15 mouse cellular contexts compared by ENCODE assay signal in the genomic region with DNA sequence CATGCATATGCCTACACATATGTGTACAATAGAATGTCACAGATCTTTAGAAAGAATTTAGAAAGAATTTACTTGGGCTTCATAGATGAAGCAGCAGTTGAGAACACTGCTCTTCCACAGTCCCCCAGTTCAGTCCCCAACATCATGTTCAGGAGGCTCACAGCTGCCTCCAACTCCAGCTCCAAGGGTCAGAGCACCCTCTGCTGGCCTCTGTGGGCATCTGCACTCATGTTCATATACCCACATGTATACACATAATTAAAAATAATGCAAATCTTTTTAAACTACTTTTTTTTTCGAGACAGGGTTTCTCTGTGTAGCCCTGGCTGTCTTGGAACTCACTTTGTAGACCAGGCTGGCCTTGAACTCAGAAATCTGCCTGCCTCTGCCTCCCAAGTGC.
"Had no signal": no experiment of that assay in that cellular context is flagged by ENCODE, and none has a peak within 500 bp of the region (broad histone marks: within the 10 kb centered on the region; RNA-seq: fewer than 3 reads in every experiment).

No protein-coding gene starts in this region.

- H3K4me1 ChIP-seq: limb, embryonic 13.5 days; midbrain, embryonic 12.5 days; midbrain, embryonic 15.5 days; neural tube, embryonic 12.5 days; neural tube, embryonic 15.5 days had no signal

- H3K36me3 ChIP-seq: limb, embryonic 13.5 days; liver, embryonic 15.5 days; midbrain, embryonic 12.5 days; neural tube, embryonic 12.5 days had no signal

- H3K9me3 ChIP-seq: limb, embryonic 13.5 days; liver, embryonic 15.5 days; midbrain, embryonic 15.5 days; neural tube, embryonic 12.5 days; neural tube, embryonic 15.5 days had no signal

- H3K27ac ChIP-seq: kidney, postnatal 0 days; limb, embryonic 13.5 days; liver, embryonic 15.5 days; macrophage; midbrain, embryonic 12.5 days; midbrain, embryonic 15.5 days; neural tube, embryonic 12.5 days; neural tube, embryonic 15.5 days had no signal

- H3K9ac ChIP-seq: limb, embryonic 13.5 days; liver, embryonic 15.5 days; midbrain, embryonic 12.5 days; midbrain, embryonic 15.5 days; neural tube, embryonic 12.5 days; neural tube, embryonic 15.5 days had no signal

- DNase-seq: kidney, adult 2 months; kidney, postnatal 25 days; left cerebral cortex, postnatal 4 days; liver; lung, adult 2 months; retina, postnatal 1 day; thymus, postnatal 25 days had no signal

- H3K27me3 ChIP-seq: limb, embryonic 13.5 days; liver, embryonic 15.5 days; midbrain, embryonic 12.5 days; midbrain, embryonic 15.5 days; neural tube, embryonic 12.5 days; neural tube, embryonic 15.5 days had no signal

- H3K4me3 ChIP-seq: limb, embryonic 13.5 days; liver, embryonic 15.5 days; midbrain, embryonic 12.5 days; midbrain, embryonic 15.5 days; neural tube, embryonic 12.5 days; neural tube, embryonic 15.5 days had no signal
